Mouse (Mus musculus): ENCODE data around the gene Gpbp1. TPM values are rescaled to one million over a fixed set of nuclear protein-coding genes. Genes with fewer than 3 reads are reported as not detected.

Gpbp1 gene
- polyA plus RNA-seq, 1 experiment from 2014 or later: 122 TPM

DNA sequence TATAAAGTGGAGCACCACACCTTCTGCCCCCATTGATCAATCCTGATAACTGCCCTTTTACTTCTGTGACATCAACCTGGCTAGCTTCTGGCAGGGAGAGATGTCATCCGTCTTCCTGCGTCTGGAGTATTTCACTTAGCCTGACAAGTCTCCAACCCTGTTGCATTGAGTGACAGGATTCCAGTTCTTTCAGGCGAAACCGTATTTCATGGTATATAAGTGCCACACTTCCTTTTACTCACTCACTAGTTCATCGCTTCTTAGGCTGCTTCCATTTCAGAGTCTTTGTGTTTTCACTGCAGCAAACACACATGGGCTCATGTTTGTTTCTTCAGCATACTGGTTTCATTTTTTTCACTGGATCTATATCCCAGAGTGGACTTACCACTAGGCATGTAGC is 19.5 kb upstream of the Gpbp1 start:
- H3K36me3 ChIP-seq: no peaks in the 10 kb centered on the region
- H3K27me3 ChIP-seq: no peaks in the 10 kb centered on the region
- no peak for ATAC-seq (ENCODE audit: low FRiP score)
- no peak overlapping the region for H3K9ac ChIP-seq
- H3K4me1 ChIP-seq: no peaks in the 10 kb centered on the region
- no peaks in the 10 kb centered on the region for H3K9me3 ChIP-seq (replicated peaks)
- H3K27ac ChIP-seq: no peak overlapping the region
- H3K4me3 ChIP-seq: no peak overlapping the region
- WGBS: 30% methylated on average over 5 of the region's 5 CpGs
- no peak overlapping the region for H3K4me2 ChIP-seq (replicated peaks)

DNA sequence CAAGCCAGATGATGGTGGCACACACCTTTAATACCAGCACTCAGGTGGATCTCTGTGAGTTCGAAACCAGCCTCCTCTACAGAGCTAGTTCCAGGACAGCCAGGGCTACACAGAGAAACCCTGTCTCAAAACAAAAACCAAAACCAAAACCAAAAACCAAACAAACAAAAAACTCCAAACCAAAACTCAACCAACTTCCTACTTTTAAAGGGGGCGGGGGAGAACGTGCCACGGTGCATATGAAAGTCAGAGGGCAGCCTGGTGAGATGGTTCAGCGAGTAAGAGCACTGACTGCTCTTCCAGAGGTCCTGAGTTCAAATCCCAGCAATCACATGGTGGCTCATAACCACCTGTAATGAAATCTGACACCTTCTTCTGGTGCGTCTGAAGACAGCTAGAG is 18.7 kb upstream of the Gpbp1 start:
- Histone ChIP-seq H3K27ac (no peak overlapping the region), H3K4me2 (replicated peaks) (no peak overlapping the region), H3K36me3 (no peaks in the 10 kb centered on the region), H3K9me3 (replicated peaks) (no peaks in the 10 kb centered on the region), H3K4me3 (no peak overlapping the region), H3K27me3 (no peaks in the 10 kb centered on the region), H3K4me1 (no peaks in the 10 kb centered on the region), H3K9ac (no peak overlapping the region)
- 78% methylated on average over 6 of the region's 6 CpGs for WGBS
- no peak for ATAC-seq (ENCODE audit: low FRiP score)

GRCm38 (mm10) chr13:111494330-111495029 is 4.6 kb upstream of the Gpbp1 start:
- no peaks in the 10 kb centered on the region for H3K9me3 ChIP-seq (replicated peaks)
- H3K4me1 ChIP-seq: peaks cover 3% of the 10 kb centered on the region; the same call in 1 of the 2 replicates
- H3K4me2 ChIP-seq (replicated peaks): no peak overlapping the region
- 64% methylated on average over 11 of the region's 11 CpGs for WGBS
- H3K4me3 ChIP-seq: no peak overlapping the region
- no peak overlapping the region for H3K9ac ChIP-seq
- no peaks in the 10 kb centered on the region for H3K36me3 ChIP-seq
- H3K27ac ChIP-seq: no peak overlapping the region
- no peak for ATAC-seq (ENCODE audit: low FRiP score)
- peaks cover 23% of the 10 kb centered on the region for H3K27me3 ChIP-seq

DNA sequence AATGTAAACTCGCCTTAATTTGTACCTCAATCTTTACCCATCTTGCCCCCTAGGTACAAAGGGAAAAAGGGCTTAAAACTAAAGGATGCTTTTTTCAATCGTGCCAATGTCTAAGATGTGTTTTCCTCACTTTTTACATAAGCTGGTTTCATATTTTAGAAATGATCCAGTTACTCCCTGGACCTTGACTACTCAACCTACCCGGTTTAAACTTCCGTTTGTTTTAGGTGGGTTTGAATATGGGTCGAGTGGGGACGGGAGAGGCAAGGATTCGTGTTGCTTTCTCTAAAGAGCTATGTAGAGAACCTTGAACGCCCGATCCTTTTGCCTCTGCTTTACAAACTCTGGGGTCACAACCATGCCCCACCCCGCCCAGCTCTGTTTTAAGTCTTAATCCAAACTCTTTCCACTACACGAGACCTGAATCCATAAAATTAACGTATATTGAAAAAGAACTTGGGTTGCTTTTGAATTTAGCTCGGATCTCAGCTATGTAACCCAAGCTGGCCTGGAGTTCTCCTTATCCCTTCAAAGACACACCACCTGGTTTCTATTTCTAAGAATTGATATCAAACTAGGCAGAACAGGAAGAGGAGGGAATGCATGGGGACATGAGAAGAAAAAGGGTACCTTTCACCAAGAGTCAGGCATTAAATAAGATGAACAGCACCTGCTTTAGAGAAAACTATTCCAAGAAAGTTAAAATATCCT is 1.3 kb upstream of the Gpbp1 start:
- Histone ChIP-seq H3K4me1 (peaks cover 10% of the 10 kb centered on the region), H3K4me2 (replicated peaks) (peak overlapping the region; percentile 71), H3K9ac (no peak overlapping the region), H3K27me3 (peaks cover 23% of the 10 kb centered on the region), H3K36me3 (no peaks in the 10 kb centered on the region), H3K27ac (no peak overlapping the region), H3K9me3 (replicated peaks) (no peaks in the 10 kb centered on the region), H3K4me3 (peak overlapping the region; percentile 94)
- ATAC-seq (ENCODE audit: low FRiP score): no peak
- 23% methylated on average over 13 of the region's 13 CpGs for WGBS

DNA sequence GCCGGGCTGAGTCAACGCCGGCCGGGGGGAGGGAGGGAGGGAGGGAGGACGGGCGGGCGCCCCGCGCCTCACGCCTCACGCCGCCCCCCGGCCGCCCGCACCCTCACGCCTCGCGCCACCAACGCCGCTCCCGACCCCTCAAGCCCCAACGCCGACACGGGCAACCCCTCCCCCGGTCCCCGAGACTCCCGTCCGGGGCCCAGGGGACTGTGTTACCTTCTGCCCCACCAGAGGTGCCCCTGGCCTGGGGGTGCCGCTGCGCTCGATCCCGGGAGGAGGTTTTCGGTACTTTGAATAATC is 459 bp downstream of the Gpbp1 start:
- Histone ChIP-seq H3K27me3 (peaks cover 23% of the 10 kb centered on the region), H3K9me3 (replicated peaks) (no peaks in the 10 kb centered on the region), H3K4me1 (peaks cover 23% of the 10 kb centered on the region), H3K36me3 (no peaks in the 10 kb centered on the region), H3K4me2 (replicated peaks) (peak overlapping the region; percentile 86), H3K9ac (peak overlapping the region; percentile 87), H3K4me3 (peak overlapping the region; percentile 94), H3K27ac (peak overlapping the region; percentile 99)
- no peak for ATAC-seq (ENCODE audit: low FRiP score)
- WGBS: 2% methylated on average over 16 of the region's 33 CpGs

DNA sequence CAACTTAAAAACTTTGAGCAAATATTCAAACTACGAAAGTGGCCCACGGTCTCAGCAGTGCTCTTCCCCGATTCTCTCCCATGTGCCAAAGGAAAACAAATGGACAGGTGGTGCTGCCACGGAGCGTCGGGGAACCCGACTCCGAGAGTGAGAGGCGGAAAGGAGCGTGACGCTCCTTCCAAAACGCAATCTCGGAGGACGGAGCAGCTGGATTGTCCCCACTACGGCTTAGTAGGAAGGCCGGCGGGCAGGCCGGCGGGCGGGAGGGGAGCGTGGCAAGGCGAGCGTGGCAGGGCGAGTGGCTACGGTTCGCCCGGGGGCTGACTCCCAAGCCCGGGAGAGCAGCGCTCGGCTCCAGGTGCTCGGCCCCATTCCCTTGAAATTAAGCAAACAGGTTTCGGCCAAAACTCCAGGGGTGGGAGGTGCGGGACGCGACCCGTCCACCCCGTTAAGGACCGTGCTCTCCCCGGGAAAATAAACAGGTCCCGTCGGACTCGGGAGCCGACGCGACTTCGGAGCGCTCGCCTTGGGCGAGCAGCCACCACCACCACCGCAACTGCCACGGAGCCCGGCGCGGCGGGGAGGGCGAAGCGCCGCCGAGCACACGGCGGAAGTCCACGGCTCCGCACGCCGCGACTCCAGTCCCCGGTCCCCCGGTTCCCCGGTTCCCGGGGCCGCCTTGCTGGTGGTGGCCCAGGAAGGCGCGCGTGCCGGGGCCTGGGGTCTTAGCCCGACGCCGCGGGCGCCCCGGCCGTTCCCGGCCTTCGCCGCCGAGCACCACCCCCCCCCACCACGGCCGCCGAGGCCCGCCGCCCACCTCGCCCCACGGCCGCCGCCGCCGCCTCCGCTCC is 1.0 kb downstream of the Gpbp1 start:
- peak; percentile 35 for ATAC-seq (ENCODE audit: low FRiP score)
- WGBS: under 1% methylated on average over 88 of the region's 98 CpGs

DNA sequence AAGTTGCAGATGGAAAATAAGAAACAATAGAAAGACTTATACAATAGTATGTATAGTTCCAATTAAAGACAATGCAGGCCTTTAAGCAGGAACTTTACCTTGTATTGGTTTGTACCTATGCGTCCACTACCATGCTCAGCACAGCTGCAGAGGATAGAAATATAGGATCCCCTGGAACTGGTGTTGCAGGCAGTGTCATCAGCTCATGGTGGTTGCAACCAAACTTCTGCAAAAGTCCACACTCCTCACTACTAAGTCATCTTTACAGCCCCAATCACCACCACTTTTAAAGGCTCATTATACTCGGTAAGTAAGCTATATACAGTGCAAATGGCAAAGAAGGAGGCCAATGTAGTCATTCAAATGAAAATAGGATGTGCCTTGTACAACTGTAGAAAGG is 12.2 kb downstream of the Gpbp1 start:
- no peak for ATAC-seq (ENCODE audit: low FRiP score)
- no peak overlapping the region for H3K9ac ChIP-seq
- H3K27ac ChIP-seq: no peak overlapping the region
- peaks cover 9% of the 10 kb centered on the region; the same call in 1 of the 2 replicates for H3K4me1 ChIP-seq
- no peak overlapping the region for H3K4me3 ChIP-seq
- H3K27me3 ChIP-seq: no peaks in the 10 kb centered on the region
- no peaks in the 10 kb centered on the region for H3K36me3 ChIP-seq
- no peak overlapping the region for H3K4me2 ChIP-seq (replicated peaks)
- WGBS: 90% methylated on average over 2 of the region's 2 CpGs
- no peaks in the 10 kb centered on the region for H3K9me3 ChIP-seq (replicated peaks)

More for the DNA sequence above, 1.0 kb downstream of the Gpbp1 start:
- Histone ChIP-seq H3K4me1 (peaks cover 27% of the 10 kb centered on the region), H3K4me3 (peak overlapping the region; percentile 94), H3K27me3 (peaks cover 23% of the 10 kb centered on the region), H3K9me3 (replicated peaks) (no peaks in the 10 kb centered on the region), H3K9ac (peak overlapping the region; percentile 87), H3K27ac (peak overlapping the region; percentile 99), H3K36me3 (no peaks in the 10 kb centered on the region), H3K4me2 (replicated peaks) (peak overlapping the region; percentile 86)

- no peaks in the 10 kb centered on the region for H3K9me3 ChIP-seq (replicated peaks)
- no peak overlapping the region for H3K27ac ChIP-seq
- no peaks in the 10 kb centered on the region for H3K27me3 ChIP-seq
- H3K4me1 ChIP-seq: peaks cover 4% of the 10 kb centered on the region; the same call in 1 of the 2 replicates
- H3K36me3 ChIP-seq: no peaks in the 10 kb centered on the region
- WGBS: 82% methylated on average over 3 of the region's 3 CpGs
- H3K4me2 ChIP-seq (replicated peaks): no peak overlapping the region
- no peak for ATAC-seq (ENCODE audit: low FRiP score)
- H3K9ac ChIP-seq: no peak overlapping the region
- no peak overlapping the region for H3K4me3 ChIP-seq
These were observed 19.2 kb downstream of the Gpbp1 start for GRCm38 (mm10) chr13:111470562-111471237.

DNA sequence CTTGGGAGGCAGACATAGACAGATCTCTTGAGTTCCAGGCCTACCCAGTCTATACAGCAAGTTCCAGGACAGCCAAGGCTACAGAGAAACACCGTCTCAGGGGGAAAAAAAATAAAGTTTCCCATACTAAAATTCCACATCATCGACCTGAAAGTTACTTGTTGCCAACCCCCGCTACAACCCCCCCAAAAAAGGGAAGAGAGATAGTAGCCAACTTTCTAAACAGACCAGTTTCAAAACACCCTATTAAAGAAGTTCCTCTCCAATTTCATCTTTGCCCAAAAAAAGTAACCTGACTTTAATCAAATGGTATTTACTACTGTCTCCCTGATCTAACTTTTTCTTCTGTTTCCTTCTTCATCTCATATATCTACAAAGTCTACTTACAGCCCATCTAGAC is 22.6 kb downstream of the Gpbp1 start:
- H3K9me3 ChIP-seq (replicated peaks): no peaks in the 10 kb centered on the region
- no peaks in the 10 kb centered on the region for H3K4me1 ChIP-seq
- H3K9ac ChIP-seq: no peak overlapping the region
- no peak for ATAC-seq (ENCODE audit: low FRiP score)
- no peak overlapping the region for H3K27ac ChIP-seq
- 92% methylated on average over 3 of the region's 3 CpGs for WGBS
- no peaks in the 10 kb centered on the region for H3K36me3 ChIP-seq
- H3K4me2 ChIP-seq (replicated peaks): no peak overlapping the region
- no peak overlapping the region for H3K4me3 ChIP-seq
- no peaks in the 10 kb centered on the region for H3K27me3 ChIP-seq

GRCm38 (mm10) chr13:111461424-111461823 is 28.5 kb downstream of the Gpbp1 start:
- Histone ChIP-seq H3K4me3 (no peak overlapping the region), H3K27ac (no peak overlapping the region), H3K9ac (no peak overlapping the region), H3K9me3 (replicated peaks) (no peaks in the 10 kb centered on the region), H3K27me3 (no peaks in the 10 kb centered on the region), H3K4me1 (no peaks in the 10 kb centered on the region; the same call in 1 of the 2 replicates), H3K36me3 (no peaks in the 10 kb centered on the region), H3K4me2 (replicated peaks) (no peak overlapping the region)
- no peak for ATAC-seq (ENCODE audit: low FRiP score)
- 19% methylated on average over 1 of the region's 1 CpGs for WGBS

GRCm38 (mm10) chr13:111456790-111457189 is 33.1 kb downstream of the Gpbp1 start:
- 64% methylated on average over 2 of the region's 2 CpGs for WGBS
- peaks cover 4% of the 10 kb centered on the region; the same call in 1 of the 2 replicates for H3K4me1 ChIP-seq
- H3K4me2 ChIP-seq (replicated peaks): no peak overlapping the region
- no peak overlapping the region for H3K4me3 ChIP-seq
- peaks cover 8% of the 10 kb centered on the region for H3K36me3 ChIP-seq
- H3K9me3 ChIP-seq (replicated peaks): no peaks in the 10 kb centered on the region
- ATAC-seq (ENCODE audit: low FRiP score): no peak
- H3K27ac ChIP-seq: no peak overlapping the region
- H3K9ac ChIP-seq: no peak overlapping the region
- no peaks in the 10 kb centered on the region for H3K27me3 ChIP-seq

DNA sequence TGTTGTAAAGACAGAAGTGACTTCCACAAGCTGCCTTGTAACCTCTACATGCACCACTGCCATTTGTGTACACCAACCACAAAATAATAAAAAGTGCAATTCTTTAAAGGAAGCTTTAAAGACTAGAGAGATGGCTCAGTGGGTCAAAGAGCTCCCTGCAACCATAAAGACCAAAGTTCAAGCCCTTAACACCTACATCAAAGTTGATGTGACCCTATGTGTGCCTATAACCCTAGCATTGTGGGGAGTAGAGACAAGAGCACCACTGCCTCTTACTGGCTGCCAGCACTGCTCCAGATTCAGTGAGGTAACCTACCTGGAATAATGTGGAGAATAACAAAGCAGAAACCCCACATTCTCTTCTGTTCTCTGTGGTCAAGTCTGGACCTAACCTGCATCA is 45.6 kb downstream of the Gpbp1 start:
- ATAC-seq (ENCODE audit: low FRiP score): no peak
- H3K36me3 ChIP-seq: peaks cover 12% of the 10 kb centered on the region
- H3K9me3 ChIP-seq (replicated peaks): no peaks in the 10 kb centered on the region
- no peak overlapping the region for H3K4me2 ChIP-seq (replicated peaks)
- H3K4me3 ChIP-seq: no peak overlapping the region
- no peaks in the 10 kb centered on the region for H3K4me1 ChIP-seq
- H3K27me3 ChIP-seq: no peaks in the 10 kb centered on the region
- no peak overlapping the region for H3K9ac ChIP-seq
- H3K27ac ChIP-seq: no peak overlapping the region
